Mouse (Mus musculus) B cell, adult 2 months (primary cell): Measurements from ENCODE around the gene Cemip2.

Experiments used
- DNase-seq, 2 experiments: peaks; one replicate each; pipeline ENCODE4 v3.0.0; 2022

The Cemip2 gene

DNA sequence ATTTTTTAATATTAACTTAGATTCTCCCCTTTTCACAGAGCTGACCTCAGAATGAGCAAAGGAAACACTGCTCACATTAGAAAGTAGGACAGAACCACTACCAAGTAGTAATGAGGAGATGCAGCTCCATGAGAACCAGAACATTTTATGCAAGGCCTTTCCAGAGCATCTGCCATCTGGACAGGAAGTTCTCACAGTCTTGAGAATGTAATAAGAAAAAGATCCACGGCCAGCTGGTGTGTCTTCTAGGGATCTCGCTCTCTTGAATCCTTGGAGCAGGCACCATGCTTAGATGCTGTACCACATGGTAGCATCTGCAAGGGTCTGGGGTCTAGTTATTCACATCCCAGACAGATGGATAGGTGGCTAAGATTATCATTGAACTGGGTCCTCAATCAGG lies 90.3 kb downstream of the Cemip2 start:
- no peak for DNase-seq

DNA sequence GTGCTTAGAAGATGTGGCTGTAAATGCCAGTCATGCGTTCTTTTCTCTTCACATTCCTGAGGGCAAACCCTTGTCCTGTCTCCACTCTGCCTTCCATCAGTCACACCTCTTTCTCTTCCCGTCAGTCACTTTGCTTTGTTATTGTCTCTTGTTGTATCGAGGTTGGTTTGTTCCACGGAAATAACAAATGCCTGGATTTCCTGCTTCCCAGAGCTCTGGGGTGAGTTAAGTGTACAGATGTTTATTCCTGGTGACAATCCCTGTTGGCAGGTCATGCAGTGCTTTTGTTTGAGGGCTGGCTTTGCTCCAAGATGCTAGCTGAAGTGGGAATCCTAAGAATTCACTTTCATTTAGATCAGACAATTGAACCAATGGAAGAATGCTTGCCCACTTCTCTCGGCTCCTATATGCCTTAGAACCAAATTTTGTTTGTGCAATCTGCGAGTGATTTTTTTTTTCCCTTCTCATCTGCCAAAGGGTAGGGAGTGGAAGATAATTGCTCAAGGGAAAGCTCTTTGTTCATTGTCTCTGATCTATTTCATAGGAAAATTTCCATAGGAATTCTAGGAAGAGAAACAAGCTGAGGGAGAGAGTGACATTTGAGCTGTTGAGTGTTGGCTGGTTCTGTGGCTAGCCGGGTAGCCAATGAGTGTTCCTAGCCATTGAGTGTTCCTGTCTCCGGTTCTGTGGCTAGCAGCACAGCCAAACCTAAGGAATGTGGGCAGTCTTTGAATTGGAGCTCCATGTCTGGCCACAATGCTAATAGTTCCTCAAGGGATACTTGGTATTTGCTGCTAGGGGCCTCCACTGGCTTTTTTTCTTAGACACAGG lies 104.2 kb downstream of the Cemip2 start:
- no peak for DNase-seq

DNA sequence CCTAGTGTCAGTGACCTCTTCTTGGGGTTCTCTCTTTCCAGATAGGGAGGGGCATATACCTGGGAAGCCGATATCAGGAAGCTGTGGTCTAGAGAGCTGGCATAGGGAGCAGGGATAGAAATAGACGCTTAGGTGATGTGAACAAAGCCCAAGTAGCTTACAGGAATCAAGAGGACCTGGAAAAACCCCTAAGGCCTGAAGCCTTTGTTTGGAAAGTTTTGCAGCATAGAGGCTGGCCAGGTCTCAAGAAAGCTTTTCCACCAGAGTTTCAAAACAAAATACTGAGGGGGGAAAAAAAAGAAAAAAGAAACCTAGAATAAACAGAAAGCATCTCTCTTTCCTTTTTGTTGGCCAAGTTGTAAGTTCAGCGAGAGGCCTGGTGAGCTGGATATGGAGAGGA lies 104.9 kb downstream of the Cemip2 start:
- no peak for DNase-seq

DNA sequence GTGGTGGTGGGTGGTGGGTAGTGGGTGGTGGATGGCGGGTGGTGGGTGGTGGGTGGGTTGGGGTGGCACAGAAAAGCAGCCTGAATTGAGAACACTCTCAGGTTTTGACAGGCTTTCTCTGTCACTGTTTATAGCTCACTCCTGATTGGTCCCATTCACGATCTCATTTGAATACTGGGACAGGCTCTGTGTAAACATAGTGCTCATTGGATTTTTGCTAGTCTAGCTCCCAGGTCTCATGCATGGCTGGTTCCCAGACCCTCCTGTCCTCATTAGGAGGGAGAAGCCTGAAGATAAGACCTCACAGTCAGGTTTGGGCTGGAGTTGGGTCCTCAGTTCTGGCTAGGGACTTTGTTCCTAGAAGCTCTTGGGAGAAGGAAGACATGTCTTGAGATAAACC lies 105.8 kb downstream of the Cemip2 start:
- DNase-seq = no peak

DNA sequence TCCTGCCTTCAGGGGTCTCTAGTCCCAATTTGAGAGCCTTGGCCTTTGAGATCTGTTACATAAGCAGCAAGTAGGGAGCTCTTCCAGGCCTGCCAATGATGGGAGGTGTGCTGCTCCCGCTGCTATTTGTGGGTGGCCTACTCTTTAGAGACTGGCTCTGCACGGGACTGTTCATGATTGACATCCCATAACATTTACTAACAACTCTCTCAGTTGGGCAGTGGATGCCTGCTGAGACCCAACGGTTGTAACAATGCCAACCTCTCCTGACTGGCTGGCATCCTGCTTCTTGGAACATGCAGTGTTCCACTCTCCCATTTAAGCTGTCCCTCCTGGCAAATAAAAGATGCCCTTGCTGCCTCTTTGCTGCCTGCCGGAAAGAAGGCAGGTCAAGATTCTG lies 106.2 kb downstream of the Cemip2 start:
- DNase-seq = no peak

DNA sequence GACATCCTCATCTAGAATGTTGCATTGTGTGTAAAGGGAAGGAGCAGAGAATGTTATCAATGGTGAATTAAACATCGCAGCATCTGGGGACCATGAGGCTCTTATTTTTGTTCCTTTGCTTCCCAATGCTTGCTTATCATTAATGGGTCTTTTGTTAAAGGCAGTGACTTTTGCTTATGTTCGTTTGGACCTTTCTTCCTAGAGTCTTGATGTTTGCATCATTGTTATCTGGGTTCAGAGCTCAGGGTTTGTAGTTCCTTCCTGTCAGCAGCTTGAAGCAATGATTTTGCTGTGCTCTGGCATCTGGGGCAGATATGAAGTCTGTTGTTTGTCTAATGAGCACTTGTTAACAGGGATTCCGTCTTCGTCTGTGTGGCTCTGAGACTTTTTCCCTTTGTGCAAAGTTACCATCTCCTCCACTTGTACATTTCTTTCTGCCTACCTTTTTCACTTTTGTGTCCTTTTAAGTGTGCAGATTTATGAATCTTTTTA lies 108.1 kb downstream of the Cemip2 start:
- no peak for DNase-seq

- no peak for DNase-seq
Observed at GRCm38 (mm10) chr19:21890699-21891098, 112.6 kb downstream of the Cemip2 start.

- no peak for DNase-seq
Observed at GRCm38 (mm10) chr19:21894792-21895191, 116.7 kb downstream of the Cemip2 start.

DNA sequence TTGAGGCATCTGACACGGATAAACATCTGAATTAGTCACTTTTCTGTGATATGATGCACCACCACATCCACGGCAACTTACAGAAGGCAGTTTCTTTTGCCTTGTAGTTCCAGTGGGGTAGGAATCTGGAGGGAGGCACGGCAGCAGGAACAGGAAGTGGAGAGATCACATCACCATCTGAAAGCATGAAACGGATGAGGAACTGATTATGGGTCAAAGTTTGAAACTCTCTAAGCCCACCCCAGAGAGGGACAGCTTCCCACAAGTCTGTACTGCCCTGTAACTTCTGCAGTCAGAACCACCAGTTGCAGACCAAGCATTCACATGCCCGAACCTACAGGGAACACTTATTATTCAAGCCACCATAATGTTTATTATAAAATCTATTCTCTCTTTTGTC lies 117.4 kb downstream of the Cemip2 start:
- DNase-seq = peak in 1 of 2 experiments; percentile 14

DNA sequence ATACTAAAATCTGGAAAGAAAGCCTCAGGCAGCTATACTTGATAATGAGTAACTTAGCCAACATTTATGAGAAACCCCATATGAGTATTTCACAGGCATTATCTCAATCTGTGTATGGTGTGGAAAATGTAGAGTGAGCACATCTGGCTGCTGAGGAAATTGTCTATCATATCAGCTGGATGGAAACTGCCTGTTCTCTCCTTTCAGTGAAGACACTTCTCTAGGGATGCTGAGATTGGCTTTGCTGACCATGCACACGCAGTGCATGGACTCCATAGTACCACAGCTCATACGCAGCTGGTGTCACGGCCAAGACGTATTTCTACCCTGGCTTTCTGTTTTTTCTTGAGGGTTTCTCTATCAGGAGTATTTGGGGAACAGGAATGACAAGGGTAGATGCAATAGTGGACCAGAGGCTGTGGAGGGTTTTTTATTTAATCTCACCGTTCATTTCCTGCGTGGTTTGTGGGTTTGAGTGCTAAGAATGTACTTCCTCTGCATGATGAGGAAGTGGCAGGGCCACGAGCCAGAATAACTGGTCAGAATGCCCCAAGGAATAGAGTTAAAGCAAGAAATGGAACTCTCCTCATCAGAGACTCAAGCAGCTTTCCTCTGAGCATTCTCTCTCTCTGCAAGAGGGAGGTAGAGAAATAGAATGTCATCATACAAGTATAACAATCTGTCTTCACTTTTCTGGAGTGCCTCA lies 119.1 kb downstream of the Cemip2 start:
- peak; percentile 66 to 73 for DNase-seq

DNA sequence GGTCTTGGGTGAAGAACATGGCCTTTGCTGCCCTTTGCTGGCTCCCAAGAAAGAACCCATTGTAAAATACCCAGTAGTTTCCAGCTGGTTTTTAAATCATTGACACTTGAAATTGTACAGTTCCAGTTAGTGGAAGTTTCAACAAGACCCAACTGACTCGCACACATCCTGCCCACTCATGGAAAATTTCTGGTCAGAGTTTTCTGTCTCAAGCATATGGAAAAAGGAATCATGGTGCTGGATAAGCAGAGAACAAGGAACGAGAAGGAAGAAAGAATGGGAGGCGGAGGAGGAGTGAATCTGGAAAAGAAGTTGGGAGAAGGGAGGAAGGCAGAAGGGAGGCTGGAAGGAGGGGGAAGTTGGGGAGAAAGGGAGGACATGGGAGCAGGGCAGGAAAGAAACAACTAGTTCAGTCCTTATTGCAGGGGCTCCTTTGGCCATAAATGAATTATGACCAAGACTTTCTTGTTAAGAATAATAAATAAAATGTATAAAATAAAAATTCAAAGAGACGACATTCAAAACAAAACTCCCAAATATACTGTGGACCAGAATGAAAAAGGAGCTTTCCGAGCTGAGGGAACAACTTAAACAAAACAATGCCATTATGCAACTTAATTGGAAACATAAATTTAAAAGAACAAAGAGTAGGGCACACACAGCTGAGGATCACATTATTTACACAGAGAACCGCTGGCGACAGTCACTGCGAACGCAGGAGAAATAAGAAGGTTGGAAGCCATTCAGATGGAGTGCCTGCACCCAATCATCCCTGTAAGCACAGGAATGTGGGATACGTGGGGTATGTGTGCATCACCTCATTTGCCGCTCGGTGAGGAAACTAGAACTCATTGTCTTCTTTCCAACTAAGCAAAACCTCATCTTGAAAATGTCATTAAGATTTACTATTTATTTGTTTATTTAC lies 120.1 kb downstream of the Cemip2 start:
- DNase-seq = no peak
